Mouse (Mus musculus) thymus, postnatal 36 days (tissue): ENCODE measurements around the gene Pik3cd.

ENCODE experiments used
- DNase-seq, 2 experiments: peaks; one replicate each; pipeline ENCODE4 v3.0.0; 2022; ENCODE audit warnings: mixed read lengths in 2 of 2

Pik3cd gene

GRCm38 (mm10) chr4:149684841-149685623, 17.3 kb downstream of the Pik3cd start:
- DNase-seq, result no peak

- DNase-seq, result no peak
Measured at GRCm38 (mm10) chr4:149683875-149684274, 18.5 kb downstream of the Pik3cd start.

GRCm38 (mm10) chr4:149679056-149679770, 23.2 kb downstream of the Pik3cd start:
- DNase-seq, result no peak

GRCm38 (mm10) chr4:149678006-149678405, 24.4 kb downstream of the Pik3cd start:
- DNase-seq, result no peak

GRCm38 (mm10) chr4:149675378-149676261, 26.8 kb downstream of the Pik3cd start:
- DNase-seq, result peak in 1 of 2 experiments; percentile 43

- DNase-seq, result no peak
Measured at GRCm38 (mm10) chr4:149674814-149675377, 27.5 kb downstream of the Pik3cd start.

GRCm38 (mm10) chr4:149672747-149673146, 29.6 kb downstream of the Pik3cd start:
- no peak for DNase-seq

GRCm38 (mm10) chr4:149671175-149671574, 31.2 kb downstream of the Pik3cd start:
- no peak for DNase-seq

- DNase-seq, result no peak
Measured at GRCm38 (mm10) chr4:149665692-149666090, 36.7 kb downstream of the Pik3cd start.

- DNase-seq, result peak in 1 of 2 experiments; percentile 35
Measured at GRCm38 (mm10) chr4:149665016-149665691, 37.2 kb downstream of the Pik3cd start.

- peak in 1 of 2 experiments; percentile 44 for DNase-seq
Measured at GRCm38 (mm10) chr4:149663849-149664503, 38.4 kb downstream of the Pik3cd start.

- no peak for DNase-seq
Measured at GRCm38 (mm10) chr4:149661967-149662589, 40.3 kb downstream of the Pik3cd start.

GRCm38 (mm10) chr4:149660598-149660997, 41.8 kb downstream of the Pik3cd start:
- no peak for DNase-seq

- no peak for DNase-seq
Measured at GRCm38 (mm10) chr4:149659495-149660116, 42.8 kb downstream of the Pik3cd start.

- peak; percentile 77 to 87 for DNase-seq
Measured at GRCm38 (mm10) chr4:149657858-149658416, 44.4 kb downstream of the Pik3cd start.

GRCm38 (mm10) chr4:149654232-149654631, 48.1 kb downstream of the Pik3cd start:
- peak; percentile 58 to 62 for DNase-seq

- peak; percentile 66 to 70 for DNase-seq
Measured at GRCm38 (mm10) chr4:149650493-149651193, 51.7 kb downstream of the Pik3cd start.

- peak in 1 of 2 experiments; percentile 35 for DNase-seq
Measured at GRCm38 (mm10) chr4:149648031-149648805, 54.2 kb downstream of the Pik3cd start.

GRCm38 (mm10) chr4:149645761-149646160, 56.6 kb downstream of the Pik3cd start:
- no peak for DNase-seq
